Mouse (Mus musculus) liver, embryonic 14.5 days (tissue): Measurements from ENCODE around the gene Etv2.

Experiments
- CTCF ChIP-seq: IDR thresholded peaks from 2 replicates; pipeline ENCODE4 v1.5.1; 2016; ENCODE audit warnings: antibody characterized with exemption, low read depth, control low read depth
- EP300 ChIP-seq: IDR thresholded peaks from 2 replicates; pipeline ENCODE4 v1.6.1; 2016; ENCODE audit warnings: antibody characterized with exemption, low read depth

GRCm38 (mm10) chr7:30615049-30615760 is 20.4 kb downstream of the Etv2 start:
- no peak for TF ChIP-seq CTCF
- TF ChIP-seq EP300 = no peak
